Mouse (Mus musculus) small intestine, adult 2 months (tissue): ENCODE measurements at regions not wholly inside any gene's neighbourhood (a gene's known extent, or its start where the extent isn't known, plus 50 kb on each side); places are given as distances from the start of the nearest gene placed in this dataset.

Source experiments
- H3K27ac ChIP-seq: fragments of 200-500 bp; 2 replicates; pipeline ENCODE4 v1.5.1; 2012; ENCODE audit warnings: low read depth, low read length, control low read depth, inconsistent platforms; ENCODE audit not compliant: insufficient read depth
- H3K27me3 ChIP-seq: fragments of 200-500 bp; 2 replicates; pipeline ENCODE4 v1.6.1; 2012; ENCODE audit warnings: mild to moderate bottlenecking, moderate library complexity, low read length, inconsistent platforms; ENCODE audit not compliant: control insufficient read depth, insufficient read depth
- H3K36me3 ChIP-seq: fragments of 200-500 bp; 2 replicates; pipeline ENCODE4 v1.6.1; 2012; ENCODE audit warnings: mild to moderate bottlenecking, low read length, control low read depth, inconsistent platforms; ENCODE audit not compliant: control insufficient read depth, insufficient read depth
- H3K4me1 ChIP-seq: fragments of 200-500 bp; 2 replicates; pipeline ENCODE4 v1.6.1; 2012; ENCODE audit warnings: low read length, inconsistent platforms, mixed read lengths; ENCODE audit not compliant: control insufficient read depth, insufficient read depth, insufficient read length
- H3K4me3 ChIP-seq: fragments of 200-500 bp; 2 replicates; pipeline ENCODE4 v1.5.1; 2012; ENCODE audit warnings: low read depth, mild to moderate bottlenecking, control low read depth, inconsistent platforms, low read length, moderate library complexity
- CTCF ChIP-seq: fragments of 200-500 bp; IDR thresholded peaks from 2 replicates; pipeline ENCODE4 v1.5.1; 2012; ENCODE audit warnings: low read depth, mild to moderate bottlenecking, control low read depth, inconsistent platforms, low read length, moderate library complexity, mixed read lengths; ENCODE audit not compliant: insufficient replicate concordance, insufficient read length; ENCODE audit errors: extremely low read depth
- POLR2A ChIP-seq: fragments of 200-500 bp; IDR thresholded peaks from 2 replicates; pipeline ENCODE4 v1.6.1; 2012; ENCODE audit warnings: low read depth, mild to moderate bottlenecking, control low read depth, inconsistent platforms, low read length, moderate library complexity
- WGBS: fragments of 180-500 bp; shearing (Covaris S2); methylation state at CpG from one replicate; pipeline ENCODE4 v1.1.7; 2018; 5-methylcytosine and 5-hydroxymethylcytosine counted together

DNA sequence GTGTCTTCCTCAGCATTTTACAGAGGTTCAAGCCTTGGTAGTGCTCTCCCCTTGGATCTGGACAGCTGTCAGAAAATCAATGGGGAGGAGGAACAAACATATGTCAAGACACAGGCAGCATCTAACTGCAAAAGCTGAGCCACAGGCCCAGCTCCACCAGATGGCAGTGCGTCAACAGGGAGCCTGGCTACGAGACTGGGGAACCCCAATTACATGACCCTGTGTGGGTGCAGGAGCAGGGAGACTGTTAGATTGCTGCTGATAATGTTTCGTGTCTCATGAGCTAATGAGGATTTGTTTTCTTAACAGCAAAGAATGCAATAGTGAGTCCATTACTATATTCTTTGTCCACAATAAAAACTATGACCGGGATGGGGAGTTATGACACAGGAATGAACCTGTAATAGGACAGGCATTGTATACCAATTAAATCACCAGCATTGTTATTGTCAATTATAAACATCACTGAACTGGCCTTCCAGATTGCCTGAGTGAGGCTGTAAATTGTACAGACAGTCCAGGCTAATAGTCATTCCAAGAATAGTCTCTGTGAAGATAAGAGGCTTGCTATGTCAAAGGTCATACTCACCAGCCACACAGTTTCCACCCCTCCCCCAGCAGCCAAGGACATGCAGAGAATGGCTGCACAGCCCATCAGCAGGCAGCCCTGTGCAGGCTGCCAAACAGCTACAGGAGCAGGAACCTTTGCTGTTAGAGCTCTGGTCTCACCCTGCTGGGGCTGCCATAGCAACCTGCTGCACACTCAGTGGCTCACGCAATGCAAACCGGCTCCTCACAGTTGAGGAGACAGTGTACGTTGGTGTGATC, 58.8 kb upstream of the Barx2 start:
- WGBS, result 8% methylated on average over 7 of the region's 7 CpGs
- Histone ChIP-seq H3K4me3 (no peak overlapping the region), H3K4me1 (peaks cover 5% of the 10 kb centered on the region; the same call in 1 of the 2 replicates), H3K36me3 (no peaks in the 10 kb centered on the region), H3K27ac (no peak overlapping the region), H3K27me3 (no peaks in the 10 kb centered on the region)
- TF ChIP-seq CTCF (peak; percentile 87; the same call in 1 of the 2 replicates), POLR2A (no peak)

DNA sequence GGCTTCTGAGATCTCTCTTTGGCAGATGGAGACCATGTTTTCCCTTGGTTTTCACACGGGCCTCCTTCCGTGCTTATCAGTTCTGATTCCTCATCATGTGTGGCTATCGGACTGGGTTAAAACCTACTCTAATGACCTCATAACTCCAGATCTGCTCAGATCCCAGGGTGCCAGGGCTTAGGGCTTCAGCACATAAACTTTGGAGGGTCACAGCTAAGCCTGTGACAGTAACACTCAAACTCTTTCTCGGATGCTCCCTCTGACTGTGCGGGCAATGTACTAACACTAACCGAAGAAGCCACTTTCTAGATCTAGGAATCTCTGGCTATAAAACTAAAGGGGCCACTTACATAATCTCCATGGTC, 59.3 kb upstream of the Barx2 start:
- H3K36me3 ChIP-seq, result no peaks in the 10 kb centered on the region
- H3K27me3 ChIP-seq, result no peaks in the 10 kb centered on the region
- no peak overlapping the region for H3K4me3 ChIP-seq
- peaks cover 5% of the 10 kb centered on the region; the same call in 1 of the 2 replicates for H3K4me1 ChIP-seq
- WGBS, result 63% methylated on average over 6 of the region's 6 CpGs
- H3K27ac ChIP-seq, result no peak overlapping the region
- TF ChIP-seq CTCF (no peak), POLR2A (no peak)

DNA sequence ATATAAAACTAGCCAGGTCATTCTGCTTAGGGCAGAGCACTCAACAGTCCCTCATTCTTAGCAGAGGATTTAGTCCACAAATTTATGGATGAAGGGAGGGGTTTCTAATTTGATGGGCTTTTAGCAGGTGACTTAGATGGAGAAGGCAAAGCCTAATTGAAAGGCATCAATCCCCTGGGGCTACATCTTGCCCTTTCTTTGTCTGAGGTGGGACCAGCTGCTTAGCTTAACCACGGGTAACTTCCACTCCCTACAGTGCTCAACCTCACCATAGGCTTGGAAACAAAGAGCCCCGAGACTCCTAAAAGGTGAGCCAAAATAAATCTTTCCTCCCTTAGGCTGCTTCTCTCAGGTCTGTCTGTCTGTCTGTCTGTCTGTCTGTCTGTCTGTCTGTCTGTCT, 62.9 kb upstream of the Barx2 start:
- H3K4me3 ChIP-seq, result no peak overlapping the region
- WGBS, result 88% methylated on average over 2 of the region's 2 CpGs
- no peaks in the 10 kb centered on the region for H3K27me3 ChIP-seq
- no peaks in the 10 kb centered on the region for H3K36me3 ChIP-seq
- peaks cover 5% of the 10 kb centered on the region; the same call in 1 of the 2 replicates for H3K4me1 ChIP-seq
- TF ChIP-seq POLR2A (no peak), CTCF (no peak)
- H3K27ac ChIP-seq, result no peak overlapping the region

DNA sequence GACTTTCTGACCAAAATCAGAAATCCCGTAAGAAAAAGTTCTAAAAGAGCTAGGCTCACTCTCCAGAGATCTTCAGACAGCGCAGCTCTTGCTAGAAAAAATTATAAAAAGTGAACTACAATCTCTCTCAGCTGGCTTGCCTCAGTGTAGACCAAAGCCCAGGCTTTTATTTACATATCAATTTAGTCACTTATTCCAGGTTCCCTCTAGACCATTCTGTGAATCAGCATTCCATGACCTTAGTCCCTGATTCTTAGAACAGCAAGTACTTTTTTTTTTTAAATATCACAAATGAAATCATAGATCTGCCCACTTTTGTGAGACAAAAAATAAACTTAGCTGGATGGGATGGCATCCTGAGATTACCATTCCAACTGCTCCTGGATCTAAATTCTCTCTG, 64.8 kb upstream of the Barx2 start:
- TF ChIP-seq POLR2A (no peak), CTCF (no peak)
- no peaks in the 10 kb centered on the region for H3K36me3 ChIP-seq
- 97% methylated on average over 2 of the region's 2 CpGs for WGBS
- H3K27ac ChIP-seq, result no peak overlapping the region
- no peaks in the 10 kb centered on the region for H3K4me1 ChIP-seq
- no peak overlapping the region for H3K4me3 ChIP-seq
- H3K27me3 ChIP-seq, result no peaks in the 10 kb centered on the region

DNA sequence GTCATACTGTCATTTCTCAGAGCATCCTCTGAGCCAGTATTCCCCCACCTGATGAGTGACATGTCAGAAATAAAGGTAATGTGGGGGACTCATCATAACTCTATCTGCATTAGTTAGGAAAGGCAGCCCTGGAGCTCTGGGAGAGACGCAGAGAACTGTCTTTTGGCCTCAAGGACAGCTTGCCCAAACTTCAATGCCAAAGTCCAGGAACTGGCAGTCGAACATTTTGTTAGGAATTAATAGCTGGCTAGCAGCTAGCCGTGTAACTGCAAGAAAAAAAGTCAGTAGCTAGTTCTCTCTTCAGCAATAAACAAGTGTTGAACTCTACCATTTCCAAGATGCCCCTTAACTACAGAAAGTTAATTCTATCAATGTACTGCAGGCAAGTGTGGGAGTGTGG, 65.9 kb upstream of the Barx2 start:
- no peak overlapping the region for H3K4me3 ChIP-seq
- no peaks in the 10 kb centered on the region for H3K36me3 ChIP-seq
- H3K27ac ChIP-seq, result no peak overlapping the region
- no peak for TF ChIP-seq CTCF
- TF ChIP-seq POLR2A, result no peak
- H3K27me3 ChIP-seq, result no peaks in the 10 kb centered on the region
- WGBS, result 50% methylated on average over 3 of the region's 3 CpGs
- H3K4me1 ChIP-seq, result no peaks in the 10 kb centered on the region

DNA sequence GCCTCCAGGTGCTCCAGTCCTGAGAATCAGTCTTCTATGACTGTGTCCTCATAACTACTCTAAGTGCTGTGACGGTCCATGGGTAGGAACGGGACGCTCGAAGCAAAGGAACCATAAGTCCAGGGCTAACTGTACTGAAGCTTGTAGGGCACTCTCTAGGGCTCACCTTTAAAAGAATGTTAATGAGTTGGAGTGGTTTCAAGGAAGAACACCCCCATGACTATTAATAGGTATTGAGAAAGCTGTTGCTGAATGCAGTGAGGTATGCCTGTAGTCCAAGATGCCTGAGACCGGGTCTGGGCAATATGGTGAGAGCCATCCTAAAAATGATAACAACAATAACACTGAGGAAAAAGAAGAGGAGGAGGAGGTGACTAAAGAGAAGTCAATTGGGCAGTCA, 67.2 kb upstream of the Barx2 start:
- Histone ChIP-seq H3K27ac (no peak overlapping the region), H3K27me3 (no peaks in the 10 kb centered on the region), H3K4me1 (no peaks in the 10 kb centered on the region), H3K4me3 (no peak overlapping the region), H3K36me3 (no peaks in the 10 kb centered on the region)
- TF ChIP-seq CTCF, result no peak
- no peak for TF ChIP-seq POLR2A
- 97% methylated on average over 5 of the region's 5 CpGs for WGBS

DNA sequence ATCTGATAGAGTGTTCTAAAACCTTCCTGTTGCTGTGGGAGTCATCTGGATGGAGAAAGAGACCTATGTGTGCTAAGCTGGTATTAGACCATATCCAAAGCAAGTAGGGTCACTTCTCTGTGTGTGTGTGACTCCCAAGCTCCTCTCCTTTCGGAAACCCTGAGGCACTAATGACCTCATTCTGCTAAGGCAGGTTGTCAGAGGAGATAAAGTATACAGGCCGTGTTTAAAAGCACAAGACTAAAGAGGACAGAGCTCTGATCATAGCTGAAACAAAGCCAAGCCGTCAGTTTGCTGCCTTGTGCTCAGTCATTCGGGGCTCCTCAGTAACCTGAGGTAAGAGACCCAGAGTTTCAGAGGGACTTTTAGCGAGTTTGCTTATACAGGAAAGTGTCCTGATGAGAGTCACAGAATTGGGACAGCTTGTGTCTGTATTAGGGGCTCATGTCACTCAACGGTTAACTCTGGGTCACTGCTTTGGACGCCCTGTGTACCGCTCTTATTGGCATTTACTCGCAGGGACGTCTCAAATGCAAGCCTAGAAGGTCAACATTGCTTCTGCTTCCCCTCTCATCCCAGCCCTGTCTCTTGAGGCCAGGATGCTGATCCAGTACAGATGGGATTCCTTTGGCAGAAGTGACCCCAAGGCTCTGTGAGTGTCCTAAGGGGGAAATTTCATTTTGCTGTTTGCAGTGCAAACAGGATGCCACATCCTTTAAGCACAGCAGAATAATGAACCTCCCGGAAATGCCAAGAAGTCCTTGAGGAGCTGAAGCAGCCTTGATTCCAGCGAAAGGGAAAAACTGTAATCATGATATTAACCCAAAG, 70.7 kb upstream of the Barx2 start:
- Histone ChIP-seq H3K27ac (no peak overlapping the region), H3K36me3 (no peaks in the 10 kb centered on the region), H3K4me1 (no peaks in the 10 kb centered on the region), H3K27me3 (no peaks in the 10 kb centered on the region), H3K4me3 (no peak overlapping the region)
- WGBS, result 78% methylated on average over 12 of the region's 12 CpGs
- TF ChIP-seq POLR2A (no peak), CTCF (no peak)

DNA sequence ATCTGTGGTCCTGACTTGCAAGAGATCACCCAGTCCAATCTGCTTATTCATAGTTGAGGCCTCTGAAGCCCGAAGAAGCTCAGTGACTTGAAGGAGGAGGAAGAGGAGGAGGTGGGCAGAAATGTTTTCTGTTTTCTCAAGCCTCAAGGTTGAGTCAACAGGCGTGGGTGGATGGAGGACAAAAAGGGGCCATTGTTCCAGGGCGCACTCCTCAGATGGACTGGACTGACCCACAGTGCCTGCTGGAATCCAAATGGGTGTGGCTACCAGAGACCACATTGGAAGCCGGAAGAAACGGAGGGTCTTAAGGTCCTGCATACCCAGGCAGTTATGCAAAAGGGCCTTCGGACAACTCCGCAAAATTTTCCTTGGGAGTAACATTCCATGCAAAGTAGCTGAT, 75.6 kb upstream of the Barx2 start:
- no peak for TF ChIP-seq POLR2A
- no peak for TF ChIP-seq CTCF
- no peaks in the 10 kb centered on the region for H3K27me3 ChIP-seq
- peaks cover 2% of the 10 kb centered on the region; the same call in 1 of the 2 replicates for H3K4me1 ChIP-seq
- H3K36me3 ChIP-seq, result no peaks in the 10 kb centered on the region
- no peak overlapping the region for H3K27ac ChIP-seq
- 88% methylated on average over 7 of the region's 7 CpGs for WGBS
- no peak overlapping the region for H3K4me3 ChIP-seq
